Mouse (Mus musculus) embryonic facial prominence, embryonic 10.5 days (tissue): ENCODE measurements around the gene Pdlim5. TPM values are rescaled to one million over a fixed set of nuclear protein-coding genes. Genes with fewer than 3 reads are reported as not detected.

Experiments used
- DNase-seq: peaks from one replicate; pipeline ENCODE4 v3.0.0-alpha.2; 2017; ENCODE audit warnings: low spot score
- H3K27ac ChIP-seq: fragments of 300-500 bp; sonication (generic); replicated peaks from 2 replicates; pipeline ENCODE4 v1.5.1; 2016; ENCODE audit warnings: mild to moderate bottlenecking
- H3K27me3 ChIP-seq: fragments of 300-500 bp; sonication (generic); replicated peaks from 2 replicates; pipeline ENCODE4 v1.6.1; 2016; ENCODE audit warnings: low read depth, mild to moderate bottlenecking; ENCODE audit not compliant: poor library complexity, severe bottlenecking
- H3K36me3 ChIP-seq: fragments of 300-500 bp; sonication (generic); replicated peaks from 2 replicates; pipeline ENCODE4 v1.6.1; 2016; ENCODE audit warnings: mild to moderate bottlenecking, moderate library complexity
- H3K4me1 ChIP-seq: fragments of 300-500 bp; sonication (generic); 2 replicates; pipeline ENCODE4 v1.6.1; 2016
- H3K4me3 ChIP-seq: fragments of 300-500 bp; sonication (generic); 2 replicates; pipeline ENCODE4 v1.5.1; 2016; ENCODE audit warnings: mild to moderate bottlenecking, moderate library complexity
- H3K9me3 ChIP-seq: fragments of 300-500 bp; sonication (generic); 2 replicates; pipeline ENCODE4 v1.6.1; 2016; ENCODE audit warnings: mild to moderate bottlenecking
- WGBS: fragments of 180-500 bp; shearing (Covaris S2); methylation state at CpG from one replicate; pipeline ENCODE4 v1.1.7; 2016; 5-methylcytosine and 5-hydroxymethylcytosine counted together
- polyA plus RNA-seq: library from polyadenylated mRNA; unstranded; fragments of >200 nt; fragmentation: Nextera tagmentation; extraction: Ambion mirVana; gene quantifications from 2 replicates; pipeline ENCODE4 v1.2.1, GENCODE M21; 2016

Gene Pdlim5
- polyA plus RNA-seq, 1 experiment from 2014 or later, result 17.2 TPM

GRCm38 (mm10) chr3:142323592-142323991 is 71.9 kb downstream of the Pdlim5 start:
- Histone ChIP-seq H3K27me3 (no peaks in the 10 kb centered on the region), H3K27ac (no peak overlapping the region), H3K4me3 (no peak overlapping the region), H3K9me3 (no peaks in the 10 kb centered on the region), H3K4me1 (no peaks in the 10 kb centered on the region), H3K36me3 (no peaks in the 10 kb centered on the region)
- no peak for DNase-seq
- 72% methylated on average over 6 of the region's 6 CpGs for WGBS

- Histone ChIP-seq H3K36me3 (no peaks in the 10 kb centered on the region), H3K9me3 (no peaks in the 10 kb centered on the region), H3K4me3 (no peak overlapping the region), H3K27me3 (no peaks in the 10 kb centered on the region), H3K4me1 (peaks cover 4% of the 10 kb centered on the region; the same call in 1 of the 2 replicates), H3K27ac (no peak overlapping the region)
- WGBS, result 79% methylated on average over 6 of the region's 6 CpGs
- no peak for DNase-seq
Measured at GRCm38 (mm10) chr3:142321930-142322329, 73.6 kb downstream of the Pdlim5 start.

GRCm38 (mm10) chr3:142318147-142318546 is 77.3 kb downstream of the Pdlim5 start:
- 26% methylated on average over 2 of the region's 2 CpGs for WGBS
- Histone ChIP-seq H3K36me3 (no peaks in the 10 kb centered on the region), H3K27ac (peak overlapping the region; percentile 35; the same call in 1 of the 2 replicates), H3K4me1 (peaks cover 4% of the 10 kb centered on the region; the same call in 1 of the 2 replicates), H3K27me3 (no peaks in the 10 kb centered on the region), H3K4me3 (no peak overlapping the region), H3K9me3 (no peaks in the 10 kb centered on the region)
- DNase-seq, result peak; percentile 24

- Histone ChIP-seq H3K36me3 (no peaks in the 10 kb centered on the region), H3K27ac (no peak overlapping the region), H3K9me3 (no peaks in the 10 kb centered on the region), H3K27me3 (no peaks in the 10 kb centered on the region), H3K4me3 (no peak overlapping the region), H3K4me1 (peaks cover 6% of the 10 kb centered on the region; the same call in 1 of the 2 replicates)
- 78% methylated on average over 2 of the region's 2 CpGs for WGBS
- no peak for DNase-seq
Measured at GRCm38 (mm10) chr3:142316138-142316740, 79.3 kb downstream of the Pdlim5 start.

GRCm38 (mm10) chr3:142311075-142311474 is 84.4 kb downstream of the Pdlim5 start:
- DNase-seq, result no peak
- WGBS, result 59% methylated on average over 2 of the region's 2 CpGs
- Histone ChIP-seq H3K27me3 (no peaks in the 10 kb centered on the region), H3K9me3 (no peaks in the 10 kb centered on the region), H3K27ac (no peak overlapping the region), H3K36me3 (no peaks in the 10 kb centered on the region), H3K4me1 (peaks cover 18% of the 10 kb centered on the region), H3K4me3 (no peak overlapping the region)

- H3K9me3 ChIP-seq, result no peaks in the 10 kb centered on the region
- DNase-seq, result no peak
Measured at GRCm38 (mm10) chr3:142310446-142310845, 85.0 kb downstream of the Pdlim5 start.

GRCm38 (mm10) chr3:142295287-142295676 is 100.2 kb downstream of the Pdlim5 start:
- Histone ChIP-seq H3K4me3 (no peak overlapping the region), H3K27me3 (no peaks in the 10 kb centered on the region), H3K36me3 (no peaks in the 10 kb centered on the region), H3K27ac (no peak overlapping the region), H3K9me3 (no peaks in the 10 kb centered on the region), H3K4me1 (no peaks in the 10 kb centered on the region)
- WGBS, result 82% methylated on average over 7 of the region's 7 CpGs
- no peak for DNase-seq

More at GRCm38 (mm10) chr3:142310446-142310845, 85.0 kb downstream of the Pdlim5 start:
- H3K27me3 ChIP-seq, result no peaks in the 10 kb centered on the region
- peaks cover 18% of the 10 kb centered on the region for H3K4me1 ChIP-seq
- H3K4me3 ChIP-seq, result no peak overlapping the region
- H3K27ac ChIP-seq, result no peak overlapping the region
- H3K36me3 ChIP-seq, result no peaks in the 10 kb centered on the region
- 40% methylated on average over 2 of the region's 2 CpGs for WGBS

- Histone ChIP-seq H3K27ac (no peak overlapping the region), H3K27me3 (no peaks in the 10 kb centered on the region), H3K9me3 (no peaks in the 10 kb centered on the region), H3K36me3 (no peaks in the 10 kb centered on the region), H3K4me3 (no peak overlapping the region), H3K4me1 (no peaks in the 10 kb centered on the region)
- 32% methylated on average over 7 of the region's 7 CpGs for WGBS
- no peak for DNase-seq
Measured at GRCm38 (mm10) chr3:142294616-142295286, 100.7 kb downstream of the Pdlim5 start.

GRCm38 (mm10) chr3:142293561-142293960 is 101.9 kb downstream of the Pdlim5 start:
- Histone ChIP-seq H3K4me3 (no peak overlapping the region), H3K4me1 (no peaks in the 10 kb centered on the region), H3K36me3 (no peaks in the 10 kb centered on the region), H3K9me3 (no peaks in the 10 kb centered on the region), H3K27me3 (no peaks in the 10 kb centered on the region), H3K27ac (no peak overlapping the region)
- DNase-seq, result no peak
- 76% methylated on average over 7 of the region's 7 CpGs for WGBS

GRCm38 (mm10) chr3:142282706-142283105 is 112.8 kb downstream of the Pdlim5 start:
- 51% methylated on average over 9 of the region's 9 CpGs for WGBS
- H3K27ac ChIP-seq, result no peak overlapping the region

GRCm38 (mm10) chr3:142281656-142282055 is 113.8 kb downstream of the Pdlim5 start:
- no peak overlapping the region for H3K27ac ChIP-seq

More at GRCm38 (mm10) chr3:142282706-142283105, 112.8 kb downstream of the Pdlim5 start:
- Histone ChIP-seq H3K27me3 (no peaks in the 10 kb centered on the region), H3K4me3 (no peak overlapping the region), H3K4me1 (peaks cover 15% of the 10 kb centered on the region), H3K9me3 (no peaks in the 10 kb centered on the region), H3K36me3 (no peaks in the 10 kb centered on the region)
- DNase-seq, result peak; percentile 54

GRCm38 (mm10) chr3:142281093-142281445 is 114.4 kb downstream of the Pdlim5 start:
- 47% methylated on average over 1 of the region's 1 CpGs for WGBS
- Histone ChIP-seq H3K36me3 (no peaks in the 10 kb centered on the region), H3K9me3 (no peaks in the 10 kb centered on the region), H3K27me3 (no peaks in the 10 kb centered on the region), H3K27ac (no peak overlapping the region), H3K4me3 (no peak overlapping the region), H3K4me1 (peaks cover 15% of the 10 kb centered on the region)
- DNase-seq, result peak; percentile 48

More at GRCm38 (mm10) chr3:142281656-142282055, 113.8 kb downstream of the Pdlim5 start:
- H3K4me3 ChIP-seq, result no peak overlapping the region
- DNase-seq, result no peak
- no peaks in the 10 kb centered on the region for H3K36me3 ChIP-seq
- no peaks in the 10 kb centered on the region for H3K9me3 ChIP-seq
- no peaks in the 10 kb centered on the region for H3K27me3 ChIP-seq
- WGBS, result 87% methylated on average over 7 of the region's 7 CpGs
- H3K4me1 ChIP-seq, result peaks cover 15% of the 10 kb centered on the region
